Mouse (Mus musculus): ENCODE measurements at regions not wholly inside any gene's neighbourhood (a gene's known extent, or its start where the extent isn't known, plus 50 kb on each side); places are given as distances from the start of the nearest gene placed in this dataset.
"Not testable (repeated sequence)": the region's sequence is repeated elsewhere in the genome, so short reads cannot be mapped to it uniquely, and the experiment has no call there.

GRCm38 (mm10) chr17:62286086-62287080 is 594.7 kb downstream of the Efna5 start:
- no peak for DNase-seq

DNA sequence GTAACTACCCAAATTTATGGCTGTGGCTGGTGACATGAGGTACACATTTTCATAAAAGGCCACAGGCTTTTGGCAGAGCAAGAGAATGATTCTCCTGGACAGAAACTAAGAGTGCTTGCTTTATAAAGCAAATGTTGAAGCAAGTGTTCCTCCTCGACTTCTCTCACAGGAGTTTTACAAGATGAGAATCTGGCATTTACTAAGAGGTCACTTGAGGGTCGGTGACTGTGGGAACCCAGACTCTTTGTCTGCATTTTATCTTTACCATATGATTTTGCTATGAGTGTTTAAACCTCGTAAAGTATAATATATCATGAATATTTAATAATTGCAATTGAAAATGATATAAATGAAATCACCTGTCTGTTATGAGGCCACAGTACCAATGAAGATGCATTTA is 600.9 kb downstream of the Efna5 start:
- no peak for DNase-seq

DNA sequence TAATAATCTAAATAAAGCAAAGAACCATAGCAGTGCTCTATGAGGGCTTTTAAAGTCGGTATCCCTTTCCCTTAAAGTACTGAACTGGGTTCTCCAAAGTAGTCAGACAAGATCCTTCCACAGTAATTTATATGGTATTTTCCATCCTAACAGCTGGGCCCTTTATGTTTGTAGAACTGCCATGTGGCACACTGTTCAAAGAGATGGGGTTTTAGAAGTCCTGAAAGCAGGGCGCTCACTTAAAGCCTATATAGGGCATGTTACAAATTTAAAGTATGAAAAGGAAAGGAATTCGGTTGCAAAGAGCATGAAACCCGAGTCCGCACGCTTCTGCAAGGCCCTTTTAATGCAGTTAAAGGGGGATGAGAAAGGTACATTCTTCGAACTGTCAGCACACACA is 609.7 kb downstream of the Efna5 start:
- no peak for DNase-seq

- no peak for DNase-seq
These were observed 611.8 kb downstream of the Efna5 start for GRCm38 (mm10) chr17:62269279-62269678.

GRCm38 (mm10) chr17:62253448-62253847 is 627.7 kb downstream of the Efna5 start:
- DNase-seq: no peak

GRCm38 (mm10) chr17:62248011-62248410 is 633.1 kb downstream of the Efna5 start:
- DNase-seq: no peak

GRCm38 (mm10) chr17:62246650-62247049 is 634.5 kb downstream of the Efna5 start:
- DNase-seq: no peak

DNA sequence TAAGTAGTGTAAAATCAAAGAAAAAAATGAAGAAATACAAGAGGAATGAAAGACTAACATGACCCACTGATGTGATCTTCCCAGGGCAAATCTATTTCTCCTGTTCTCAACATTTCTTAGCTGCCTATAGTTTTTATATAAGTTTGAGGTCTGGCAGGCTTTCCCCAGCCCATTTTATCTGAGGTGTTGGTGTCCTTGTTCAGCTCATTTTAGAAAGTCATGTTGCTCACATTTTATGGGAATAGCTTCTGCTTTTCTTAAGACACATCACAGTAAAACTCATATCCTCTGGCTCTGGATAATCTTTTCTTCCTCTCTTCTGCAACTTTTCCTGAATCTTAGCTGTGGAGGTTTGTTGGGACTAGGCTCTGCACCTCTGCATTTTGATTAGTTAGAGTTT is 650.2 kb downstream of the Efna5 start:
- DNase-seq: no peak

DNA sequence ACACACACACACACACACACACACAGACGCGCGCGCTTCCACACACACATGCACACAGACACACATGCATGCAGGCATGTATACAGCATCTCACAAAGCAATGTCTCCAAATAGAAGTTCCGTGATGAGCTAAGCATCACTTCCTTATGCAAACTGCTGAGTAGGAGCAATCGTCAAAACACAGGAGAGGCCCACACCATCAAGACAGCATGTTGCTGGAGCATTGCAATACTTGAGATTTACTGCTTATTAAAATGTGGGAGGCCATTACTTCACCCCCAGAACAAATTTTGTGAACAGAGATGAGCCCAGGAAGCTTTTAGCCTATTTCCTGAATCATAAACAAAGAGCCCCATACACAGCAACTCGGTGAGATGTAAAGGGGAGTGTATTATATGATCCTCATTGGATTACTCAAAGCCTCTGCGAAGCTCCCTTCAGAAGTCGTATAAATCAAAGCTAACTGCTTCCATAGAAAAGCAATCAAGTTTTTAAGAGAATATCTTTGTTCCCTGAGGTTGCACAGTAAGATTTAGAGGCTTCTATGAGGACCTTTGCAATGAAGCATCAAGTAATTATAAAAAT is 670.6 kb downstream of the Efna5 start:
- DNase-seq: no peak

DNA sequence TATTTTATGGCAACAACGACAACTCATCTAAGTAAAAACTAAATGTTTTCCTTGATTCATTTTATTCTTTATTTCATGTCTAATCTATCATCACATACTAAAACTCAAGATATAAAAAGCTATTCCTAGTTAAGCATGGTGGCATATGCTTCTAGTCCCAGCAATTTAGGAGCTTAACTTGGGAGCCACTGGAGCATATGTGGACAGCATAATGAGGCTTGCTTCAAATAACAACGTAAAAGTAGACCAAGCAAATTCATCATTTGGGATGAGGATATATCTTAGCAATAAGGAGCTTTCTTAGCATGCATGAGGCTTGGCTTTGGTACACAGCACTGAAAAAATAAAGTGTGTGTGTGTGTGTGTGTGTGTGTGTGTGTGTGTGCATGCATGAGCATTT is 678.5 kb downstream of the Efna5 start:
- DNase-seq: no peak

DNA sequence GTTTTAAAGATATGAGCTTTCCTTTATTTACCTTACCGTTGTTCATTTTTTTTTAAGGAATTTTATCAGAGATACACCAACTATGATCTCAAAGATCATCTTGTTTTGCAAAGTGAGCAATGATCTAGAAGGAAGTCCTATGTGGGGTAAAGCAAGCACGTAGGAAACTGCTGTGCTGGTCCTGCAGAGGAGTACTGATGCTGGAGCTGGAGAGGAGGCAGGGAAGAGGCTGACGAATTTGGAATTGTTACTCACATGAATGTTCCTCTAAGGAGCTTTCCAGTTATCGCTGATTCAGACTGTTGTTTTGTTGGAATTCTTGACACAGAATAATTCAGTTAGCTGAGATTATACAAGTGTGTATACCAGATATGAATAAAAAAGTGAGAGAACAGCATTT is 680.6 kb downstream of the Efna5 start:
- no peak for DNase-seq

- DNase-seq: no peak
These were observed 681.6 kb downstream of the Efna5 start for GRCm38 (mm10) chr17:62199559-62199958.

GRCm38 (mm10) chr17:62178612-62179210 is 702.4 kb downstream of the Efna5 start:
- no peak for DNase-seq

GRCm38 (mm10) chr17:62176336-62176735 is 704.8 kb downstream of the Efna5 start:
- DNase-seq: no peak

DNA sequence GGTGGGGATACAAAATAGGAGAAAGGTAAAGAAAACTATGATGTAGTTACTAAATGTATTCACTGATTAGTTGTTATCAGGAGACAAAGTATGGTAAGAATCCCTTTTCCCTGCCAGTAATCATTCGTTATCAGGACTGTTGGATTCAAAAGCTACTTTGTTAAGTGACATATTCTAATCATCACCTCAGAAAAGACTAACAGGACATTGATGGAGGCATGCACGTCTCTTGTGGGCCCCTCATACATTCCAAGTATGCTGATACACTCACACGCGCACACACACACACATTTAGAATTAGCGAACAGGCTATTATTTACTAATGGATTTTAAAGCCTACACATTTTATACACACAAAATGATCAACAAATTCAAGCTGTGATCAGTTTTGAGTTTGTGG is 708.8 kb downstream of the Efna5 start:
- DNase-seq: no peak

GRCm38 (mm10) chr17:62171532-62171931 is 709.6 kb downstream of the Efna5 start:
- DNase-seq: no peak

DNA sequence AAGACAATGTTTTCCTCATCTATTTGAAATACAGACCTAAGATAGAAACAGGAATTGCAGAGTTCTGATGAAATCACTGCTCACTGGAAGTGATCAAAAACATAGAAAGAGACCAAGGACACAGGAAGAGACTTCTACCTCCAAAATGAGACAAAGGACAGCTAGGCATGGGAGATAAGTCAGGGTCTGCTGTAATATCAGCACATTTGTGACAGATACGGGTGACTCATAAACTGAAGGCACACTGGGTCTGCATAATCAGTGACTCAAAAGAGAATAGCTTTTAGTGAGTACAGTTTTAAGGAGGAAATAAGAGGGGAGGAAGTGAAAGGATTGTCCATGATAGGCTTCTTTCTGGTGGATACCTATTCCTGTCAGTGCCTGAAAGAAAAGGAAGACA is 719.7 kb downstream of the Efna5 start:
- no peak for DNase-seq

- no peak for DNase-seq
These were observed 720.8 kb downstream of the Efna5 start for GRCm38 (mm10) chr17:62160301-62160700.

DNA sequence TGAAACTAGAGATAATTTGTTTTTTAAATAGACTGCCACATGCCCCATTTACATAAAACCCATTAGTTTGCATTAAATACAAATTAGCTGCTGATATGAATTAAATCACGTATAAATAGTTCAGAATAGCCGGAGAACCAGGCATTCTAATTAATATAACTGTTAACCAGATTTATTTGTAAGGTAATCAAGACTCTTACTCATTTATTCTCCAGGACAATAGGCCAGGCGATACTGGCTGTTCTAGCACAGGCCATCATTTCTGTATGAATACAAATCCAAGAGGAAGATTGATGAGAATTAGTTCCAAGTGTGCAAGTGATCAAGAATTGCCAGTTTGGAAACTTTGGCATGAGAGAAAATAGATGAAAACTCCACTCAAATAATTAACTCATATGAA is 746.1 kb downstream of the Efna5 start:
- no peak for DNase-seq

DNA sequence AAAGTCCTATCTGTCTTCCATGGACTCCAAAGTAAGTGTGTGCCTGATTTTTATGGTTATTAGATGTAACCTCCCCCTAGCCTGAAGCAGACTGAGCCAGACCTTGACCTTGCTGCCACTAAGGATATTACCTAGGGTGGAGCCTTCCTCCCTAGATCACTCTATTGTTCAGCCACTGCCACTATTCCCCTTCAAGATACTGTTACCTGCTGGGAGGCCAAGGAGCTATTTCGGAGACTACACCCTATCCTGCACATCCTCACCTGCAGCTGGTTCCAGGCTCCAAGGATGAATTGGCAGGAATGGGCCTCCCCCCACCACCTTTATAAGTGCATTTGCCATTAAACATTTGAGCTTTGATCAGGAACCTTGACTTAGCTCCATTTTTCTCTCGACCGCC is 769.4 kb downstream of the Efna5 start:
- not testable (repeated sequence) for DNase-seq

DNA sequence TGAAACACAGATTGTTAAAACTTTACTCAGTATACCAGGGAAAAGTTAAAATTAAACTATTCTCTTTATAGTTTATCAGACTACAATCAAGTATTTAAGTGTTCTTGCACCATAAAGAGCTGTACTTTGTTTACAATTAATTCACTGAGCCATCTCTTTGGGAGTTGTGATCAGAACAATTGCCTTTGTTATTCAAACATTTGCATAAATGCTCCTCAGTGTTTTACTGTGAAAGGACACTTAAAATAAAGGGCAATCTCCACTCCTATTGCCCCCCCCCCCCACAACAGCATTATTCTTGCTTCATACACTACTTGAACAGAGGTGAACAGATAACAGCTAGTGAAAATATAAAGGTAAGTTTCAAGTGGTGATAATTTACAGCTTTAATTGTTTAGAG is 772.1 kb downstream of the Efna5 start:
- no peak for DNase-seq

DNA sequence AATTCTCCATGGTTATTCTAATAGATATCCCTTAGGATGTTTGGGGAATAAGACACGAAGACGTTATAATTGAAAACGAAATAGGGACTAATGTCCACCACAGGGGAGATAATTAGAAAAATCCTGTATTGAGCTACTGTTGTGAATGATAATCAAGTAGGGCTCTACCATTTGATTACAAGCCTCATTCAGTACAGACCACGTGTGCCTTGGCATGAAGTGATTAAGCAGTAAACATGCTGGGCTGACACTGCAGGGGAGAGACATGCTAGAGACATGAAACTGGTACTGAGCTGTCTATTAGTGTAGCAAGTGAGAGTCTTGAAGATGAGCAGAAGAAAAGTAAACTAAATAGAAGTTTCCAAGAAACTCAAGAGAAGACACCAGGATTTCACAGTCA is 797.8 kb downstream of the Efna5 start:
- no peak for DNase-seq

DNA sequence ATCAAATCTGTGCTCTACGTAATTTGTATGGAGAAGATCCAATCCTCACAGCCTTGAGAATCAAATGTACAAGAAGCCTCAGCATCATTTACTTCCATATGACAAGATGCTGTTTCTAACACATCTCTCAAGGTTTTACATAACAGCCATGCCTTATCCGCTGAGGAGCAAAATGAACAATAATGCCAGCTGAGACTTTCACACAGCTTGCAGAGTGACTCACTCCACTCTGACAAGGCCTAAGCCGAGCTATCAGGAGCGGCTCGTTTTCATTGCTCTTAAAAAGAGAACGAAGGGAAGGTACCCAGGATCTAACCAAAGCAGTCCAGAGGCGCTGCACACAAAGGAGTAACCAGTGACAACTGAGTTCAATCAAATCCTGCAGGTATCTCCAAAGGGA is 803.5 kb downstream of the Efna5 start:
- no peak for DNase-seq
